Mouse (Mus musculus) heart, postnatal 0 days (tissue): ENCODE data around the gene Zfp90. TPM values are rescaled to one million over a fixed set of nuclear protein-coding genes. Genes with fewer than 3 reads are reported as not detected.

ENCODE experiments used
- ATAC-seq: fragments of 200-750 bp; cut with Nextera tagmentation; 2 replicates; pipeline ENCODE4 v1.8.0; 2017; ENCODE audit warnings: low read depth, moderate number of reproducible peaks, moderate library complexity; ENCODE audit not compliant: insufficient read depth
- DNase-seq: peaks from one replicate; pipeline ENCODE4 v3.0.0-alpha.2; 2016; ENCODE audit warnings: low spot score
- H3K27ac ChIP-seq: fragments of 300-500 bp; sonication (generic); 2 replicates; pipeline ENCODE4 v1.5.1; 2014; ENCODE audit warnings: low read depth, mild to moderate bottlenecking
- H3K27me3 ChIP-seq: fragments of 300-500 bp; sonication (generic); 2 replicates; pipeline ENCODE4 v1.6.1; 2014; ENCODE audit warnings: low read length, mixed read lengths; ENCODE audit not compliant: control insufficient read depth, insufficient read depth
- H3K36me3 ChIP-seq: fragments of 300-500 bp; sonication (generic); replicated peaks from 2 replicates; pipeline ENCODE4 v1.6.1; 2014; ENCODE audit warnings: low read length, mixed read lengths; ENCODE audit not compliant: control insufficient read depth, insufficient read depth
- H3K4me1 ChIP-seq: fragments of 300-500 bp; sonication (generic); 2 replicates; pipeline ENCODE4 v1.6.1; 2014; ENCODE audit warnings: antibody characterized with exemption; ENCODE audit not compliant: control insufficient read depth, insufficient read depth
- H3K4me2 ChIP-seq: fragments of 300-500 bp; sonication (generic); 2 replicates; pipeline ENCODE4 v1.6.1; 2014; ENCODE audit warnings: low read depth, mild to moderate bottlenecking, low read length, moderate library complexity
- H3K4me3 ChIP-seq: fragments of 300-500 bp; sonication (generic); 2 replicates; pipeline ENCODE4 v1.5.1; 2014; ENCODE audit warnings: low read depth, low read length
- H3K9ac ChIP-seq: fragments of 300-500 bp; sonication (generic); replicated peaks from 2 replicates; pipeline ENCODE4 v1.6.1; 2014; ENCODE audit warnings: low read depth, low read length, mixed read lengths
- H3K9me3 ChIP-seq: fragments of 300-500 bp; sonication (generic); replicated peaks from 2 replicates; pipeline ENCODE4 v1.6.1; 2016; ENCODE audit warnings: low read length; ENCODE audit not compliant: control insufficient read depth
- CTCF ChIP-seq: IDR thresholded peaks from 2 replicates; pipeline ENCODE4 v1.5.1; 2016; ENCODE audit warnings: antibody characterized with exemption, control low read depth, low read depth
- EP300 ChIP-seq: IDR thresholded peaks from 2 replicates; pipeline ENCODE4 v1.6.1; 2016; ENCODE audit warnings: antibody characterized with exemption, low read depth
- WGBS: fragments of 180-500 bp; shearing (Covaris S2); extraction: QIAGEN DNeasy Blood & Tissue Kit; methylation state at CpG from one replicate; pipeline ENCODE4 v1.1.7; 2014; 5-methylcytosine and 5-hydroxymethylcytosine counted together
- polyA plus RNA-seq: library from polyadenylated mRNA; unstranded; fragments of >200 nt; fragmentation: Nextera tagmentation; extraction: Ambion mirVana; gene quantifications from 2 replicates; pipeline ENCODE4 v1.2.1, GENCODE M21; 2015
- total RNA-seq: library from RNA; depleted of rRNA; stranded (reverse); fragments of >200 nt; gene quantifications from 2 replicates; pipeline ENCODE4 v1.2.3, GENCODE M21; 2014; ENCODE audit warnings: low replicate concordance

Zfp90 gene
- total and polyA plus RNA-seq, 2 experiments from 2014 or later = 10.7 to 11.5 TPM

GRCm38 (mm10) chr8:106378501-106379048 lies 36.6 kb upstream of the Zfp90 start:
- Histone ChIP-seq H3K9ac (no peak overlapping the region), H3K4me1 (peaks cover 11% of the 10 kb centered on the region; the same call in 1 of the 2 replicates), H3K27ac (peak overlapping the region; percentile 34), H3K27me3 (no peaks in the 10 kb centered on the region), H3K4me2 (no peak overlapping the region), H3K4me3 (no peak overlapping the region), H3K36me3 (no peaks in the 10 kb centered on the region), H3K9me3 (no peaks in the 10 kb centered on the region)
- peak; percentile 23 for DNase-seq
- 16% methylated on average over 6 of the region's 7 CpGs for WGBS
- ATAC-seq = peak; percentile 76
- no peak for TF ChIP-seq CTCF
- no peak for TF ChIP-seq EP300

GRCm38 (mm10) chr8:106379357-106379756 lies 35.8 kb upstream of the Zfp90 start:
- Histone ChIP-seq H3K27ac (peak overlapping the region; percentile 16; the same call in 1 of the 2 replicates), H3K4me1 (peaks cover 11% of the 10 kb centered on the region; the same call in 1 of the 2 replicates), H3K27me3 (no peaks in the 10 kb centered on the region), H3K9ac (no peak overlapping the region), H3K36me3 (no peaks in the 10 kb centered on the region), H3K4me3 (no peak overlapping the region), H3K9me3 (no peaks in the 10 kb centered on the region), H3K4me2 (no peak overlapping the region)
- ATAC-seq (no peak), DNase-seq (no peak)
- 61% methylated on average over 5 of the region's 5 CpGs for WGBS
- TF ChIP-seq CTCF (no peak), EP300 (no peak)

DNA sequence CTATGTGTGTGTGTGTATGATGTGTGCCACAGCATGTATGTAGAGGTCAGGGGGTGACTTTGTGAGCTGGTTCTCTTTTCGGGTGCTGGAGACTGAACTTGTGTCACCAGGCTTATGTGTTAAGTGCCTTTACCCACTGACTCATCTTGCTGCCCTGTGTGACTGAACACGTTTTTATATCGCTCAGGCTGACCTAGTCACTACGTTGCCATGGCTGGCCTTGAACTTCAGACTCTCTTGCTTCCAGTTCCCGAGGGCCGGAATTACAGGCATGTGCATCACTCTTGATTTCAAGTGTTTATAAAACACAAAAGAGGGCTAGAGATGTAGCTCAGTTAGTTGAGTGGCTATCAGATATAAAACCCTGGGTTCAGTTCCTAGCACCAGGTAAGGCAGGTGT lies 34.1 kb upstream of the Zfp90 start:
- ATAC-seq (no peak), DNase-seq (no peak)
- Histone ChIP-seq H3K9ac (no peak overlapping the region), H3K36me3 (no peaks in the 10 kb centered on the region), H3K27me3 (no peaks in the 10 kb centered on the region), H3K4me3 (no peak overlapping the region), H3K9me3 (no peaks in the 10 kb centered on the region), H3K27ac (no peak overlapping the region), H3K4me2 (no peak overlapping the region), H3K4me1 (peaks cover 11% of the 10 kb centered on the region; the same call in 1 of the 2 replicates)
- 81% methylated on average over 6 of the region's 6 CpGs for WGBS
- TF ChIP-seq EP300 = no peak
- no peak for TF ChIP-seq CTCF

DNA sequence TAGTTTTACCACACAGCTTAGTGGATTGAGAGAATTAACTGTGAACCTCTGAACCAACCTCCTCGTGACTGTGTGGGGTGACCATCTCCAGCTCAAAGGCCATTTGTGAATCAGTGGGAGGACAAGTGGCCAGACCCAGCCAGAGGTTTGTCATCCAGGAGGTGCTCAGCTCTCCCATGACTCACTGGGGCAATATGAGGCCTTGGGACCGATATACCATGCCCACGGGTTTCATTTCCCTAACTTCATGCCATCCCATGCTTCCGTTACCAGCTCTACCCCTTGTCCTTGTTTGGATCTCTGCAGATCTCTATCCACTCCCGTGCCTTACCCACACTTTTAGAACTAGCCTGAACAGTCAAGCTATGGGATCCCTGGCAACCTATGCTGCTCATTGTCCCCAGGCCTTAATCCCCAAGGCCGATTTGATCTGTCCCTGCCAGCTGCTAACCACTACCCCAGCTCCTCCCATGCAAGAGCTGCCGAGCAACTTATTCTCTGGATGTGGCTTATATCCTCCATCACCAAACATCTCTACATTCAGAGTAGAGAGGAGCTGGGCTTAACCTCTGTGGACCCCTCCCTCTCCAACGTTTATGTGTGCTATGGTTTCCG lies 27.2 kb upstream of the Zfp90 start:
- Histone ChIP-seq H3K4me1 (no peaks in the 10 kb centered on the region), H3K4me2 (no peak overlapping the region), H3K27me3 (no peaks in the 10 kb centered on the region), H3K9me3 (no peaks in the 10 kb centered on the region), H3K36me3 (no peaks in the 10 kb centered on the region), H3K4me3 (no peak overlapping the region), H3K9ac (no peak overlapping the region), H3K27ac (no peak overlapping the region)
- TF ChIP-seq CTCF (no peak), EP300 (no peak)
- WGBS = 72% methylated on average over 9 of the region's 9 CpGs
- ATAC-seq (no peak), DNase-seq (no peak)

GRCm38 (mm10) chr8:106394493-106394892 lies 20.6 kb upstream of the Zfp90 start:
- DNase-seq (no peak), ATAC-seq (no peak)
- no peak for TF ChIP-seq CTCF
- TF ChIP-seq EP300 = no peak
- no peak overlapping the region for H3K9ac ChIP-seq
- 0 out of 2 replicates have a peak, but pooled peaks cover 4% of the 10 kb centered on the region for H3K4me1 ChIP-seq
- 55% methylated on average over 4 of the region's 4 CpGs for WGBS
- no peaks in the 10 kb centered on the region for H3K36me3 ChIP-seq
- H3K27me3 ChIP-seq = no peaks in the 10 kb centered on the region
- no peak overlapping the region for H3K4me2 ChIP-seq
- no peak overlapping the region for H3K4me3 ChIP-seq
- H3K27ac ChIP-seq = peak overlapping the region; percentile 4; the same call in 1 of the 2 replicates
- H3K9me3 ChIP-seq = no peaks in the 10 kb centered on the region

DNA sequence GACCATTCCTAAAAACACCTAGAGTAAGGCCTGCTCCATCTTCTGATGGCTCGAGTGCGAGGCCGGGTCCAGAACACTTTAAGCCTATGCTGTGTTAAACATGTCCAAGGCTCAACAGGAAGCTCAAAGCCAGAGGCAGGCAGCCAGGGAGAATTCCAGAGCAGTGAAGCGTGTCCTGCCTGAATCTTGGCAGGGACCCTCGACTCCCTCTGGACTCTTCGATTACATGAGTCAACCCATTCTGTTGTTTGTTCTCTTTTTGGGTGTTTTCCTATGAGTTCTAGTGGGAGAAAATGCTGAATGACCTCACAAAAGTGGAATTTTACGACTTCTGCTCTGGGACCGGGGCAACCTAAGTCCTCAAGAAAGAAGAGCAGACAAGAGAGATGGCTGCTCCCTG lies 15.4 kb upstream of the Zfp90 start:
- Histone ChIP-seq H3K9me3 (no peaks in the 10 kb centered on the region), H3K4me3 (no peak overlapping the region), H3K36me3 (no peaks in the 10 kb centered on the region), H3K9ac (no peak overlapping the region), H3K4me2 (peak overlapping the region; percentile 0; the same call in 1 of the 2 replicates), H3K4me1 (peaks cover 10% of the 10 kb centered on the region; the same call in 1 of the 2 replicates), H3K27me3 (no peaks in the 10 kb centered on the region), H3K27ac (peak overlapping the region; percentile 83)
- TF ChIP-seq EP300 (no peak), CTCF (no peak)
- ATAC-seq (peak; percentile 82), DNase-seq (peak; percentile 85)
- 36% methylated on average over 8 of the region's 8 CpGs for WGBS
